Mouse (Mus musculus): ENCODE data around the gene Pnldc1.

DNA sequence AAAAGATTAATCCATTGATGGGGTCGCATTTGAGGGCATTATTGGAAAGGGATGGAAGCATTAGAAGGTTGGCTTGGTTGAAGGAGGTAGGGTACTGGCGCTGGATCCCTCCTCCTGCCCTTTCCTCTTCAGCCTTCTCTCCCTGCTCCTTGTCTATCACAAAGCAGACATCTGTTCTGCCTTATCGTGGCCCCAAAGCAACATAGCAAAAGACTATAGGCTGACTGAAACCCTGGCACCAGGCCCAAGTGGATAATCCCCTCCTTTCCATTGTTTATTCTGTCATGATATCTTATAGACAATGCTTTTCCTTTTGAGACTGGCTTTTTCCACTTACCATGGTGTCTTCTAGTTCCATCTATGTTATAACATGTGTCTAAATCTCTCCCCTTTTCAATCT is 44.6 kb downstream of the Pnldc1 start:
- TF ChIP-seq CTCF (IDR thresholded peaks at IDR 0.05; ENCODE audit: control insufficient read depth, insufficient read depth, insufficient replicate concordance, low read depth, low read length) (no peak), POLR2A (IDR thresholded peaks at IDR 0.05; ENCODE audit: control insufficient read depth, low read depth, low read length) (no peak)
